Mouse (Mus musculus) urinary bladder, postnatal 36 days (tissue): ENCODE results near the gene Paqr7.

Experiments
- DNase-seq, 2 experiments: peaks; one replicate each; pipeline ENCODE4 v3.0.0; 2022; ENCODE audit warnings: low spot score in 2 of 2, mixed read lengths in 1 of 2

Paqr7 gene

GRCm38 (mm10) chr4:134503686-134504357, 7.3 kb downstream of the Paqr7 start:
- DNase-seq = no peak

GRCm38 (mm10) chr4:134505303-134505789, 8.8 kb downstream of the Paqr7 start:
- no peak for DNase-seq

- DNase-seq = no peak
These were observed 9.6 kb downstream of the Paqr7 start for GRCm38 (mm10) chr4:134505966-134506594.

GRCm38 (mm10) chr4:134506713-134507112, 10.2 kb downstream of the Paqr7 start:
- no peak for DNase-seq

DNA sequence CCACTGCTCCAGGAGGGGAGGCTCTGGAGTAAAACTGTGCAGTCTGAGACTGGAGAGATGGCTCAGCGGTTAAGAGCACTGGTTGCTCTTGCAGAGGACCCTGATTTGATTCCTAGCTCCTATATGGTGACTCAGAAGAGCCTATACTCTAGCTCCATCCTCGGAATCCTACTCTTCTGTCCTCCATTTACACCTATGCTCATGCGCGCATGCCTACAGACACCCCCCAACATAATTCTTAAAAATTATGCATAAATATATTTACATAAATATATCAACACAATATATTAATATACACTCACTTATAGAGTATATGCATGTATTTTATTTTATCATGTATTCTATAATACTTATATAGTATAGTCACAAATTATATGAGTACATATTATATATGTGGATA, 13.9 kb downstream of the Paqr7 start:
- DNase-seq = no peak

DNA sequence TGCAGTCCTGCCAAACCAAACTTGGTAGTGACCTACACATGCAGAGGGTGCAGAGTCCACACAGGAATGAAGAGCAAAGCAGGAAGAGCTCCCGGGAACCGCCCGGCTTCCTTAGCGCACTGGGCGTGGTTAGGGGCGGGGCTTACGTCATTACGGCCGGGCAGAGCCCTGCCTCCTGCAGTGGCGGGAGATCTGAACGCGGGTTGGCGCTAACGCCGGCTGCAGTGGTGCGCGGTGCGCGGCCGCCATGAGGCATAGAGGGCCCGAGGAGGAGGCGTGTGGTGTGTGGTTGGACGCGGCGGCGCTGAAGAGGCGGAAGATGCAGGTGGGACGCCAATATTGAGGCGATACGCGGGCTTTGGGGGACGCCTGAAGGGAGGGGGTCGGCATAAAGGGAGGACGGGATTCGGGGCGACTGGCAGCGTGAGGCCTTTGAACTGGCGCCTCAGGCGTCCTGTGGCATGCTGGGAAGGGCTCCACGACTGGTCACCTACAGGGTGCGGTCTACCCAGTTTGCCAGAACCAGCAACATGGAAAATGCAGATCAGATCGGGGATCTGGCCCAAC, 14.4 kb downstream of the Paqr7 start, which contains the start of gene Aunip:
Aunip (plus strand) TSS at position 155 of the 567 bp plus-strand sequence.
- peak; percentile 76 to 89 for DNase-seq

GRCm38 (mm10) chr4:134511730-134512129, 15.2 kb downstream of the Paqr7 start:
- no peak for DNase-seq

DNA sequence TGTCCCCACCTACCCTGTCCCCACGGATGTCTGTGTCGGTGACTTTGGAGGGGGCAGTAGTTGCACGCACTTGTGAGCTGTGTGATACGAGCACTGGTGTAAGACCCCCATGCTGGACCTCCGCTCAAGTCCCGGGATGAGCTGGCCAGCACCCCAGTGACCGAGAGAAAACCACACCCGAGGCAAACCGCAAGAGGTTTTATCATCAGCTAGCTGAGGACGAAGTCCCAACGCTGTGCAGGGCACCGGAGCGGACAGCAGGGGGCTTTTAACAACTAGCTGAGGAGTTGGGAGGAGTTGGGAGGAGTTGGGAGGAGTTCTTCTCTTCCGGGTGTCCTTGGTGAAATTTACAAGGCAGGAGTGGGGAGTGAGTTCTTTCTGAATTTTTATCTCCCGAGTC, 16.3 kb downstream of the Paqr7 start:
- DNase-seq = peak; percentile 46 to 74

- peak; percentile 33 to 46 for DNase-seq
These were observed 17.9 kb downstream of the Paqr7 start for GRCm38 (mm10) chr4:134514309-134514930.

GRCm38 (mm10) chr4:134515614-134516013, 19.1 kb downstream of the Paqr7 start:
- no peak for DNase-seq

GRCm38 (mm10) chr4:134516981-134517380, 20.5 kb downstream of the Paqr7 start:
- no peak for DNase-seq

GRCm38 (mm10) chr4:134517719-134518118, 21.2 kb downstream of the Paqr7 start:
- no peak for DNase-seq

DNA sequence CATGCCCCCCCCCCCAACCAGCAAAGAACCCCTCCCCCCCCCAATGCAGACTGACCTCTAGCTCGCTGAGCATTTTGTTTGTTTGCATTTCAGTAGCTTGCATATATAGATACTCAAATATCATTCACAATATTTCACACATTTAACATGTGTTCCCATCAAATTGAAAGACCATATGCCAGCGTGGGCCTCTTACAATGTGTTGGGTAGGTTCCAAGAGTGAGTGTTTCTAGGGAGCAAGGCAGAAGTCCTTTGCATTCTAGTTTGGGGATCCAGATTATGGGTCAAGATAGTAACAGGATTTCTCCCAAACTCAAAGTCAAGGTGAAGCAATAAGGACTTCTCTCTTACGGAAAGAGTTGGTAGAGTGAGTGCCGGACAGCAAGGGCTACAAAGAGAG, 22.0 kb downstream of the Paqr7 start:
- no peak for DNase-seq

DNA sequence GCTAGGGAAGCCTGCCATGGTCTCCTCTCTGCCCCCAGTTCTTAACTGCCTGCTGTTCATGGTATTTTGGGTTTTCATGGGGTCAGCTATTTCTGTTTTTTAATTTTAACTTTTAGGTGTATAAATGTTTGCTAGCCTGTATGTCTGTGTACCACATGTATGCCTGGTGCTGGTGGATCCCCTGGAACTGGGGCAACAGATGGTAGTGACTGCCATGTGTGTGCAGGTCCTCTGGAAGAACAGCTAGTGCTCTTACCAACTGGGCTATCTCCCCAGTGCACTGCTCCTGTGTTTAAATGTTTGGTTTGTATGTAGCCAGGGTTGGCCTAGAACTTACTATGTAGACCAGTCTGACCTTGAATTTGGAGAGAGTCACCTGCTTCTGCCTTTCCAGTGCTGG, 22.8 kb downstream of the Paqr7 start:
- no peak for DNase-seq

- no peak for DNase-seq
These were observed 26.9 kb downstream of the Paqr7 start for GRCm38 (mm10) chr4:134523447-134523846.

DNA sequence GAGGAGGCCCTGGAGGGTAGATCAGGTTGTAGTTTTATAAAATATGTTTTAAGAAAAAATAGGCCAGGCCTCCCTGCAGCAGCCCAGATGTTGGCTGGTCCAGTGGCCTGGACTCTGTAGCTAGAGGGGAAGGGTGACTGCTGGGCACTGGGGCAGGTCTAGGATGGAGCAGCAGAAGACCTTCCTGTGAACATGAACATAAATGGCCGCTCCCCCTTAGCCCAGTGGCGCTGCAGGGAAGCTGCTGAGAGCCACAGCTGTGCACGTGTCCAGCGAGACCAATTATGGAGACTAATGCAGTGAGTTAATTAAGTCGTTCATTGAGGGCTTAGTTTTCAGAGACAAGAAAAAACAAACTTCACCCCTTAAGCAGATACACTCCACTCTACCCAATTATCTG, 29.3 kb downstream of the Paqr7 start:
- DNase-seq = no peak

GRCm38 (mm10) chr4:134526220-134526619, 29.7 kb downstream of the Paqr7 start:
- no peak for DNase-seq

- DNase-seq = no peak
These were observed 36.4 kb downstream of the Paqr7 start for GRCm38 (mm10) chr4:134532928-134533327.

GRCm38 (mm10) chr4:134533421-134533820, 36.9 kb downstream of the Paqr7 start:
- DNase-seq = no peak

GRCm38 (mm10) chr4:134534124-134534886, 37.8 kb downstream of the Paqr7 start:
- DNase-seq = peak; percentile 53 to 73

DNA sequence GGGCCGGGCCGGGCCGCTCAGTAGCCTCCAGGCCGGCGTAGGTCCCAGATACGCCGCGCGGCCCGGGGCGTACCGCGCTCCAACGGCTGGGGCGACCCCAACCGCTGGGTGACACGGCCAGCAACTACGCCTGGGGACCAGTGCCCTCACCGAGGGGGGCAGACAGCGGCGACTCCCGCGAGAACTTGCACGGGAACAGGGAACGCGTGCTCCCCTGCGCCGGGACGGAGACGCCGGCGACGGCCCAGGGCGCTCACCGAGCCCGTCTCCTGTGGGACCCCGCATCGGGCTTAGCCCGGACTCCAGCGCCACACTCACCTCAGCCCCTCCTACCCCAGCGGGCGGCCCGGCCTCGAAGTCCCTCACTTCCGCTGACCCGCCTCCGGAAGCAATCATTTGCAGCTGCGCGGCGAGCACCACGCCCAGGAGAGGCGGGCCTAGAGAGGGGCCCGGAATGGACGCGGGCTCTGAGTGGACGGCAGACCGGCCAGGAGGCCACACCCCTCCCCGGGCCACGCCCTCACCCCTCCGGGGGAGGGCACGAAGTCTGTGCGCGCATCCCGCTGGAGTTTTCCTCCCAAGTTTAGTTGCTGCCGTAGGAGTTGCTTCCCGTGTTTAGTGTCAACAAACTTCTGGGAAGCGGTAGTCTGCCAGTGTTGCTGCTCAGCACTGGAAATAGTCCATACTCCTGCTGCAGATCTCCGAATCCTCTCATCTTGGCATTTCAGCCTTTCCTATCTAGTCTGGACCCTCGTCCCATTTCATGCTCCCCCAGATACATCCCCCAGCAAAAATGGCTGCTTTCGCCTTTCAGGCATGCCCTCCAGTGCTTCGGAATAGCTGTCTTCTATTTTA, 38.7 kb downstream of the Paqr7 start, which contains the start of gene Mtfr1l:
Mtfr1l (minus strand) TSS at position 456 of the 855 bp plus-strand sequence.
- peak; percentile 96 to 98 for DNase-seq
